Mouse (Mus musculus) adrenal gland, postnatal 36 days (tissue): ENCODE measurements at regions not wholly inside any gene's neighbourhood (a gene's known extent, or its start where the extent isn't known, plus 50 kb on each side); places are given as distances from the start of the nearest gene placed in this dataset.

Experiments
- DNase-seq, 2 experiments: peaks; one replicate each; pipeline ENCODE4 v3.0.0; 2021; ENCODE audit warnings: mixed read lengths in 1 of 2

GRCm38 (mm10) chr1:182071922-182072321 is 52.1 kb upstream of the Enah start:
- peak; percentile 50 to 60 for DNase-seq

GRCm38 (mm10) chr1:182073180-182073579 is 51.4 kb upstream of the Srp9 start:
- DNase-seq, result no peak

GRCm38 (mm10) chr1:182074265-182074664 is 50.3 kb upstream of the Srp9 start:
- no peak for DNase-seq
